Mouse (Mus musculus) neural tube, embryonic 11.5 days (tissue): Measurements from ENCODE around the gene Mis12. TPM values are rescaled to one million over a fixed set of nuclear protein-coding genes. Genes with fewer than 3 reads are reported as not detected.
A peak's percentile ranks its signal among the peaks of the same experiment; 100 is the strongest.

Experiments
- ATAC-seq: fragments of 200-750 bp; cut with Nextera tagmentation; 2 replicates; pipeline ENCODE4 v1.8.0; 2017; ENCODE audit warnings: moderate number of reproducible peaks, mild to moderate bottlenecking, moderate TSS enrichment, moderate library complexity; ENCODE audit not compliant: insufficient read depth, low FRiP score, low TSS enrichment
- DNase-seq: peaks from one replicate; pipeline ENCODE4 v3.0.0-alpha.2; 2015; ENCODE audit warnings: low spot score
- H3K27ac ChIP-seq: fragments of 300-500 bp; sonication (generic); 2 replicates; pipeline ENCODE4 v1.5.1; 2014; ENCODE audit warnings: low read depth, mild to moderate bottlenecking, low read length
- H3K27me3 ChIP-seq: fragments of 300-500 bp; sonication (generic); 2 replicates; pipeline ENCODE4 v1.6.1; 2014; ENCODE audit warnings: mild to moderate bottlenecking, low read length, mixed read lengths; ENCODE audit not compliant: control insufficient read depth, insufficient read depth
- H3K36me3 ChIP-seq: fragments of 300-500 bp; sonication (generic); 2 replicates; pipeline ENCODE4 v1.6.1; 2014; ENCODE audit warnings: mild to moderate bottlenecking, low read length, moderate library complexity, mixed read lengths; ENCODE audit not compliant: control insufficient read depth, insufficient read depth
- H3K4me1 ChIP-seq: fragments of 300-500 bp; sonication (generic); 2 replicates; pipeline ENCODE4 v1.6.1; 2014; ENCODE audit warnings: low read length, mixed read lengths; ENCODE audit not compliant: control insufficient read depth, insufficient read depth
- H3K4me2 ChIP-seq: fragments of 300-500 bp; sonication (generic); 2 replicates; pipeline ENCODE4 v1.6.1; 2014; ENCODE audit warnings: low read depth, mild to moderate bottlenecking, moderate library complexity
- H3K4me3 ChIP-seq: fragments of 300-500 bp; sonication (generic); 2 replicates; pipeline ENCODE4 v1.5.1; 2014; ENCODE audit warnings: low read depth, low read length
- H3K9ac ChIP-seq: fragments of 300-500 bp; sonication (generic); 2 replicates; pipeline ENCODE4 v1.6.1; 2014; ENCODE audit warnings: mild to moderate bottlenecking, low read length
- H3K9me3 ChIP-seq: fragments of 300-500 bp; sonication (generic); 2 replicates; pipeline ENCODE4 v1.6.1; 2016; ENCODE audit warnings: low read length; ENCODE audit not compliant: control insufficient read depth
- WGBS: fragments of 180-500 bp; shearing (Covaris S2); extraction: QIAGEN DNeasy Blood & Tissue Kit; methylation state at CpG from one replicate; pipeline ENCODE4 v1.1.7; 2014; 5-methylcytosine and 5-hydroxymethylcytosine counted together
- polyA plus RNA-seq: library from polyadenylated mRNA; unstranded; fragments of >200 nt; fragmentation: Nextera tagmentation; extraction: Ambion mirVana; gene quantifications from 2 replicates; pipeline ENCODE4 v1.2.1, GENCODE M21; 2014

Gene Mis12
- 44.8 and 51.8 TPM in 2 replicates for polyA plus RNA-seq

DNA sequence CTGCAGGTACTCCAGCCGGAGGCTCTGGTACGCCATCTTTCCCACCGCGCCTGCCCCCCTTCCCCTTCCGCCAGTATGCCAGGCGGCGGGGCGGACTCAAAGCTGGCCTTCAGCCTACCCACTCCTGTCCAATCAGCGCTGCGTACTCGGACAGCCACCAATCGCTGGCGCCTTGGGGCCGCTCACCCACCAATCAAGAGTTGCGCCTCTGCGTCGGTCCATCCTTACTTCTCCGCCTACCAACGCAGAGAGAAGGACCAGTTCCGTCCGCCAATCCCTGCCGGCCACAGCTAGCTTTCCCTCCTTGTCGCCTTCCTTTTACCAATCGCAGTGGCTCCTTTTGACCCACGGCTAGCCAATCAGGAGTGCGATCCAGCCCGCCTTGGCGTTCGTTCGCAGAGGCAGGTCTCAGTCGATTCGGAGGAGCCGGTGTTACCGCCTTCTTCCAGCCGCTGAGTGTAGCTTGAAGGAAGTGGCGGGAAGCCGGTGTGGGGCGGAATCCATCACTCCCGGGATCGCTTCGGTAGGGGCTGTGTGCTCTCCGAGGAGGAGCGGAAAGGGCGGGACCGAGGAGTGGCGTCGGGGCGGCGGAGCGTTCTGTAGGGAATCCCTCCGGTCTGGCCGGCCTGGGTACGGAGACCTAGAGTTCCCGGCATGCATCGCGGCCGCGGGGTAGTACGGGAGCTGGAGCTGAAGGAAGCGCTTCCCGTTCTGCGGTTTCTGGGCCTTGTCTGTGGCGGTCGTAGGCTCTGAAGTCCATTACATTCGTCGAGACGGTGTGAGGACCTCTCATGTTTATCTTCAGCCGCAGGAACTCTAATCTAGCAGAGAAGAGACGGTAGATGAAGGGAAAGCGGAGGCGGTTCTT is at the start of gene Mis12, which contains the start of gene Derl2:
Gene Mis12 (plus strand): TSS at position 411 of the 868 bp plus-strand sequence.
Gene Derl2 (minus strand): TSS at position 641 of the 868 bp plus-strand sequence.
- peak; percentile 99 for DNase-seq
- under 1% methylated on average over 71 of the region's 71 CpGs for WGBS
- peak within 1 kb of the TSS; percentile 74 for H3K4me2 ChIP-seq
- peak within 1 kb of the TSS; percentile 81 for H3K27ac ChIP-seq
- H3K4me3 ChIP-seq: peak within 1 kb of the TSS; percentile 78
- H3K36me3 ChIP-seq: peaks cover 3% of the 10 kb centered on the region; the same call in 1 of the 2 replicates
- H3K27me3 ChIP-seq: no peaks in the 10 kb centered on the region
- peak within 1 kb of the TSS; percentile 93 for H3K9ac ChIP-seq
- ATAC-seq: peak; percentile 100
- H3K9me3 ChIP-seq: no peaks in the 10 kb centered on the region
- H3K4me1 ChIP-seq: peaks cover 9% of the 10 kb centered on the region; the same call in 1 of the 2 replicates

GRCm38 (mm10) chr11:70969821-70970559 is 49.4 kb upstream of the Mis12 start, which contains the start of the genes Nup88 and Rpain:
TSS of gene Nup88 (minus strand) at chr11:70969973.
TSS of gene Rpain (plus strand) at chr11:70970213.
- H3K9me3 ChIP-seq: no peaks in the 10 kb centered on the region
- ATAC-seq (peak; percentile 98), DNase-seq (peak; percentile 94)
- peak within 1 kb of the TSS; percentile 93 for H3K4me3 ChIP-seq
- peaks cover 8% of the 10 kb centered on the region; the same call in 1 of the 2 replicates for H3K4me1 ChIP-seq
- H3K9ac ChIP-seq: peak within 1 kb of the TSS; percentile 89
- H3K4me2 ChIP-seq: peak within 1 kb of the TSS; percentile 77
- H3K36me3 ChIP-seq: peaks cover 4% of the 10 kb centered on the region; the same call in 1 of the 2 replicates
- WGBS: under 1% methylated on average over 43 of the region's 43 CpGs
- no peaks in the 10 kb centered on the region for H3K27me3 ChIP-seq
- peak within 1 kb of the TSS; percentile 73; the same call in 1 of the 2 replicates for H3K27ac ChIP-seq

DNA sequence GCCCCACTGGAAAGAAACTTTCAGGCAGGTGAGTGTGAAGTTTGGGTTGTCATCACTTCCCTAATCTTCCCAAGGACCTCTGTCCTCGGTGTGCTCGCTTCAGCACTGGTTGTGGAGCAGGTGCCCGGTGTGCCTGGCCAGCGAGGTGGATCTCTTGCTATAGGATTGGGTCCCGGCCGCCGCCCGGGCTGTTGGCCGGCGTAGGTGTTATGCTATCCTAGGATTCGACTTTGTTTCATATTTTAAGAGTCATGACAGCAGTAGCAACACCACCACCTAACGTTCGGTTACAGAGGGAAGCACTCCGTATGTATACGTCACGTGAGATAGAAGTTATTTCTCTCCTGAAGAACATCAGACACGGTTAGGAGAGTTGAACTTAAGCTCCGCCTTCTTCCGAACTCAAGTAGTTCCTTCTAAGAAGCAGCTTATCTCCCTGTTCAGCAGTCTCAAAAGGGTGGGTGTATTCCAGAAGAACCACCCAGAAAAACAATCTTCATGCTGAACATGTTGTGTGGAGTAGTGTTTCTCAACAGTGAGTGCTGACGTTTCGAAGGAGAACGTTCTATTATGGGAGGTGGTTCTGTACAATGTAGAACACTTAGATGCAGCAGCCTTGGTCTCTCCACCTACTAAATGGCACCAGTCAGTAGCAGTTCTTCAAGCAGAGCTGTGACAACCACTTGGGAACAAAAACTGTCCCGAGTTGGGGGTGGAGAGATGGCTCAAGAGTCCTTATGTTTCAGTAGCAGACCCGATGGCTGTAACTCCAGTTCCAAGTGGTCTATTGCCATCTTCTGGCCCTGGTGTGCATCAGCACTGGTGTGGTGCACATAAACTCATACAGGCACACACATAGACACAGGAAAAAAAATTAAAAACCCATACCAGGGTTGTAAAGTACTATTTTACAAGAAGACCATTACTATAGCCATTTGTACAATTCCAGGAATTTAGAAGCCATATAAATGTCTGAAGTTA is 48.6 kb upstream of the Mis12 start:
- Histone ChIP-seq H3K27ac (peak overlapping the region; percentile 46; the same call in 1 of the 2 replicates), H3K4me1 (peaks cover 8% of the 10 kb centered on the region; the same call in 1 of the 2 replicates), H3K9me3 (no peaks in the 10 kb centered on the region), H3K36me3 (no peaks in the 10 kb centered on the region; the same call in 1 of the 2 replicates), H3K9ac (peak overlapping the region; percentile 59), H3K27me3 (no peaks in the 10 kb centered on the region), H3K4me2 (peak overlapping the region; percentile 77), H3K4me3 (peak overlapping the region; percentile 93)
- no peak for DNase-seq
- ATAC-seq: peak; percentile 20; the same call in 1 of the 2 replicates
- 18% methylated on average over 24 of the region's 24 CpGs for WGBS

GRCm38 (mm10) chr11:70972586-70972985 is 46.8 kb upstream of the Mis12 start:
- DNase-seq (no peak), ATAC-seq (no peak)
- Histone ChIP-seq H3K4me2 (no peak overlapping the region), H3K9me3 (no peaks in the 10 kb centered on the region), H3K27me3 (no peaks in the 10 kb centered on the region), H3K27ac (no peak overlapping the region), H3K4me3 (no peak overlapping the region), H3K4me1 (peaks cover 8% of the 10 kb centered on the region; the same call in 1 of the 2 replicates), H3K36me3 (peaks cover 9% of the 10 kb centered on the region), H3K9ac (no peak overlapping the region)
- WGBS: 74% methylated on average over 1 of the region's 1 CpGs

DNA sequence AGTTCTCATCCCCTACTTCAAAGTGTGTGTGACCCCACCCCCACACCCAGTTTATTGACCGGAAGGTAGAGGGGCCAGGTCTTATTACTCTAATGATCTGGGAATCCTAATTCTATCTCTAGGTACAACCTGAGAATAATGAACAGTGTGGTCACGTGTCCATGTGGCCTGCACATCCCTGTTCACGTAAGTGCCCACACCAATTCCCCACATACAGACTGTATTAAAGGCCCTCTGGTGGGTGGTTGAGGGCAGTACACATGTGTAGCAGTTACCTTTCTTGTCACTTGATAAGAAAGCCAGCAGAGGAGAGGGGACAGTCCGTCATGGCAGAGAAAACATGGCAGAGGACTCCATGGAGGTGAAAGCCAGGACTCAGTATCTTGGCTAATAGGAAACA is 45.5 kb upstream of the Mis12 start:
- no peak overlapping the region for H3K4me3 ChIP-seq
- ATAC-seq: no peak
- 72% methylated on average over 4 of the region's 4 CpGs for WGBS
- H3K4me2 ChIP-seq: no peak overlapping the region
- H3K9ac ChIP-seq: no peak overlapping the region
- peak; percentile 19 for DNase-seq
- no peaks in the 10 kb centered on the region for H3K4me1 ChIP-seq
- no peaks in the 10 kb centered on the region for H3K9me3 ChIP-seq
- no peak overlapping the region for H3K27ac ChIP-seq
- no peaks in the 10 kb centered on the region for H3K27me3 ChIP-seq
- H3K36me3 ChIP-seq: peaks cover 20% of the 10 kb centered on the region

GRCm38 (mm10) chr11:70975193-70975592 is 44.2 kb upstream of the Mis12 start:
- 92% methylated on average over 2 of the region's 2 CpGs for WGBS
- no peak overlapping the region for H3K4me2 ChIP-seq
- H3K9me3 ChIP-seq: no peaks in the 10 kb centered on the region
- H3K4me1 ChIP-seq: no peaks in the 10 kb centered on the region
- H3K9ac ChIP-seq: no peak overlapping the region
- no peak overlapping the region for H3K4me3 ChIP-seq
- DNase-seq: no peak
- ATAC-seq: no peak
- peaks cover 24% of the 10 kb centered on the region for H3K36me3 ChIP-seq
- no peak overlapping the region for H3K27ac ChIP-seq
- H3K27me3 ChIP-seq: no peaks in the 10 kb centered on the region

- Histone ChIP-seq H3K36me3 (peaks cover 24% of the 10 kb centered on the region), H3K4me2 (no peak overlapping the region)
- 95% methylated on average over 6 of the region's 6 CpGs for WGBS
Observed at GRCm38 (mm10) chr11:70977293-70977692, 42.1 kb upstream of the Mis12 start.

More at GRCm38 (mm10) chr11:70977293-70977692, 42.1 kb upstream of the Mis12 start:
- H3K4me3 ChIP-seq: no peak overlapping the region
- H3K27me3 ChIP-seq: no peaks in the 10 kb centered on the region
- no peak overlapping the region for H3K27ac ChIP-seq
- H3K9ac ChIP-seq: no peak overlapping the region
- H3K9me3 ChIP-seq: no peaks in the 10 kb centered on the region
- no peak for DNase-seq
- no peak for ATAC-seq
- H3K4me1 ChIP-seq: peaks cover 4% of the 10 kb centered on the region; the same call in 1 of the 2 replicates
